ENCODE assay signal across 19 mouse cellular contexts in the genomic region with DNA sequence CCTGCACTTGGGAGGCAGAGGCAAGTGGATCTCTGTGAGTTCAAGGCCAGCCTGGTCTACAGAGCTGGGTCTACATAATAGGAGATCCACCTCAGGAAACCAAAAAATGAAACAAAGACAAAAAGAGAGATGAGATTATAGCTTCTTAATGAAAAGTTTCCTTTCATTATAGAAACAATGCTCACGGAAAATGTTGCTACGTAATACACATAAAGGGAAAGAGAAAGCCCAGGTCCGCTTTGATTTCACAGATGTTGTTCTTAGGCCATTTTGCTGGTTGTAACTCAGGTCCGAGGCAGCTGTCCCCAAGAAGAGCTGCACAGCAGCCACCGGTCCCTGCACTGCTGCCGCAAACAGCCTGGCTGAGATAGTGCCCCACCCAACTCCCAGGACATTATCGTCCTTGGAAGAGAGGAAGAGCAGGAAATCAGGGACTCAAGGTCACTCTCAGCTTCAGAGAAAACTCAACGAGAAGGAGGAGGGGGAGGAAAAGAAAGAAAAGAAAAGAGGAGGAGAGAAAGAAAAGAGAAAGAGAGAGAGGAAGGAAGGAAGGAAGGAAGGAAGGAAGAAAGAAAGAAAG. TPM values are rescaled to one million over a fixed set of nuclear protein-coding genes. Genes with fewer than 3 reads are reported as not detected.
DNase-seq lines count a peak whose midpoint lies in the region; TF ChIP-seq lines count a peak whose summit lies in the region.
"Had no signal": no experiment of that assay in that cellular context is flagged by ENCODE, and none has a peak within 500 bp of the region (broad histone marks: within the 10 kb centered on the region; RNA-seq: fewer than 3 reads in every experiment).

No protein-coding gene starts in this region.

- H3K4me1 ChIP-seq in brown adipose tissue, adult 24 weeks (ENCODE audit: control insufficient read depth, insufficient read depth, insufficient read length, low read length): peaks cover 19% of the 10 kb centered on the region

- DNase-seq in layer of hippocampus, adult 2 months (ENCODE audit: low spot score in 2 of 2): no peak
- no peak for DNase-seq in layer of hippocampus, postnatal 36 days
- peak; percentile 60 for DNase-seq in R1 (ENCODE audit: low read depth, low spot score)
- peak; percentile 71 for DNase-seq in naive thymus-derived CD4-positive, alpha-beta T cell, adult 2 months (ENCODE audit: low read depth)
- no peak for DNase-seq in right cerebral cortex, postnatal 14 days
- no peak for DNase-seq in heart, adult 9 months (ENCODE audit: low spot score in 2 of 2)
- DNase-seq: adrenal gland, postnatal 14 days; cerebellum, adult 9-10 months; kidney, adult 8-10 months; kidney, postnatal 14 days; liver, embryonic 13.5 days; lung, adult 2 months; lung, postnatal 36 days; midbrain, embryonic 14.5 days had no signal

- peak overlapping the region; percentile 84; the same call in 1 of the 2 replicates for H3K27ac ChIP-seq in layer of hippocampus, adult 2 months
- peak overlapping the region; percentile 77 for H3K27ac ChIP-seq in brown adipose tissue, adult 24 weeks (replicated peaks; ENCODE audit: low read depth, low read length)
- H3K27ac ChIP-seq: hindbrain, embryonic 13.5 days; liver, embryonic 13.5 days had no signal

- no peak overlapping the region for H3K4me3 ChIP-seq in layer of hippocampus, adult 2 months
- no peak overlapping the region for H3K4me3 ChIP-seq in brown adipose tissue, adult 24 weeks (ENCODE audit: insufficient read depth, low read depth, low read length)
- H3K4me3 ChIP-seq: hindbrain, embryonic 13.5 days; liver, embryonic 13.5 days had no signal

- TF ChIP-seq CTCF in layer of hippocampus, adult 2 months (conservative IDR thresholded peaks at IDR 0.05): no peak

RNA-seq across cellular contexts. Expression of a gene that starts 31.1 kb away (rescaled TPM):
- 1 to 10 TPM; 2.8 to 3.1 TPM for total RNA-seq in layer of hippocampus, adult 2 months (2021)
- total RNA-seq in layer of hippocampus, postnatal 36 days (2021): 1 to 10 TPM; 2.4 to 2.9 TPM
- polyA plus RNA-seq in brown adipose tissue, adult 24 weeks (2012; ENCODE audit: insufficient read depth, insufficient read length, missing spikeins): 2.4 and 4.0 TPM in 2 replicates
- total RNA-seq: G1E; megakaryocyte-erythroid progenitor cell, adult 5-6 weeks had no signal
- polyA plus RNA-seq: C2C12, G1E had no signal

RNA-seq across cellular contexts. Expression of a gene that starts 50.7 kb away (rescaled TPM):
- total RNA-seq in layer of hippocampus, adult 2 months (2021): 1 to 10 TPM; 5.9 to 6.1 TPM
- 1 to 10 TPM; 6.3 to 7.7 TPM for total RNA-seq in layer of hippocampus, postnatal 36 days (2021)
- 3.6 and 5.4 TPM in 2 replicates for polyA plus RNA-seq in brown adipose tissue, adult 24 weeks (2012; ENCODE audit: insufficient read depth, insufficient read length, missing spikeins)
- polyA plus RNA-seq: G1E had no signal

Comparison
In these comparisons a context has a peak if more than half of its experiments do, and no peak if none do; other contexts are left out.
1. DNase-seq: peak in R1 (single experiment) and naive thymus-derived CD4-positive, alpha-beta T cell, adult 2 months (single experiment); none in layer of hippocampus, adult 2 months (0 of 2), layer of hippocampus, postnatal 36 days (0 of 2), right cerebral cortex, postnatal 14 days (single experiment) and heart, adult 9 months (0 of 2).